Mouse (Mus musculus) CD4-positive, CD25-positive, alpha-beta regulatory T cell, adult 2 months (primary cell): ENCODE data around the gene Gtf2h4.

Experiments
- DNase-seq: peaks from one replicate; pipeline ENCODE4 v3.0.0-alpha.2; 2012; ENCODE audit warnings: low read depth, low spot score

The Gtf2h4 gene

DNA sequence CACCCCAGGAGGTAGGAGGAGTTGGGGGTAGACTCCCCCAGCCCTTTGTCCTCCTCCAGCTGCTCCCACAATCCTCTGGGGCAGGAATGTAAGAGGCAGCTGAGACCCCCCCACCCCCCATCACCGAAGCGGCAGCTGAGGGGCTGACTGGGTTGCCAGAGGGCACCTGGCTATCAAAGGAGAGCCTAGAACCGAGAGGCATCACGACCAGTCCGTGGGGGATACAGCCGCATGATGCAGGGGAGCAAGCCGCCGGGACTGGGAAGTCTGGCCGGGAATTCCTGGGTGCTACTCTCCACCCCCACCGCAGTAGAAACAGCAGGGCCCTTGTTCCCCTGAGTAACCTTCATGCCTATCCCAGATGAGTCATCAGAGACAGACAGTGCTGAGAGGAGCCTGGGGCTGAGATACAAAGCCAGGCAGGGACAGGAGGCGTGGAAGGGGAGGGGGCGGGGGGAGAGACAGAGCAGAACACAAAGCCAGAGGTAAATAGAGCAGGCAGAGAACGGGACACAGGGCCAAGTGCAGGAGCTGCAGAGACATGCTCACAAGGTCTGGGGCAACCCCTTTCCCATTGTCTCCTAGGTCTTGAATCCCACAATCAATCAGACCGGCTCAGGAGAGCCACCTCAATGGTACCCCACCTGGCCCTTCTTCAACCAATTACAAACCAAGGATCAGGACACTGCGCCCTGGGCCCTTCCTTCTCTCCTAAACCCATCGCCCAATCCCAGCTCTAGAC lies 24.4 kb upstream of the Gtf2h4 start:
- DNase-seq = peak; percentile 26

DNA sequence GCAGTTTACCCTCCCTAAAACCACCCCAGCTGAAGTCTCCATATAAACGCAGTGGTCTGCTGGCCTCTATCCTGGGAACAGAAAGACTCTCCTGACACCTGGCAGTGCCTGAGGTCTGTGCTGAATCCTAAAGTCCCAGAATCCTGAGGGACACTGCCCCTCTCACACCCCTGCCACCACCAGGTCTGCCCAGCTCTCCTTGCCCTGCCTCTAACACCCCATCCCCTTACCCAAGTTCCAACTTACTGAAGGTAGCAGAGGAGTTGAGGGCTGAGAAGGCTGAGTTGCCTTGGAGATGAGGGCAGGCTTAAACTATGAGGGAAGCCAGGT lies 23.9 kb upstream of the Gtf2h4 start:
- DNase-seq = no peak

DNA sequence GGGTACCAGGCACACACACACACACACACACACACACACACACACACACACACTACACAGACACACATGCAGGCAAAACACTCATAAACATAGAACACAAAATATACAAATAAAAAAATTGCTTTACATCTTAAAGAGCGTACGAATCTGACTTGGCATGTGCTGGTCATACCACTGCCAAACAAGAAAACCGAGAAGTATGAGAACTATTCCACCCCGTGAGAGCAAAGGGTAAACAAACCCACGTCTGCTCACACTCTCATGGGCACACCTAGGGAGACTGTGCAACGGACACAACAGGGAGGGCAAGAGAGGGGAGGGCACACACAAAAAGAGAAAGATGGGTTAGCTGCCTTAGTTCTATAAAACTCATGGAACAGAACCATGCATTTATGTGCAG lies 23.2 kb upstream of the Gtf2h4 start:
- no peak for DNase-seq

DNA sequence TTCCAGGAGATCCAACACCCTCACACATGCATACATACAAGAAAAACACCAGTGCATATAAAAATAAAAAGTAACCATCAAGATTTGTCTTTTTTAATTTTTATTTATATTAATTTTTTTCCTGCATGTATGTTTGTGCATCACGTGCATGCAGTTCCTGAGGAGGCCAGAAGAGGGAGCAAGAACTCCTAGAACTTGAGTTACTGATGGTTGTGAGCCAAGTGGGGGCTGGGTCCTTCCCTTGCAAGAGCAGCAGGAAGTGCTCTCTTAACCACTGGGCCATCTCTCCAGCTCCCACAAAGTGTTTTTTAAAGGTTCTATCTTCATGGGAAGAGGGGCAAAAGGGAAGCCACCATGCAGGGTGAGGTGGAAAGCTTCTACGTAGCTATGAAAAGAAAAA lies 21.8 kb upstream of the Gtf2h4 start:
- peak; percentile 67 for DNase-seq

DNA sequence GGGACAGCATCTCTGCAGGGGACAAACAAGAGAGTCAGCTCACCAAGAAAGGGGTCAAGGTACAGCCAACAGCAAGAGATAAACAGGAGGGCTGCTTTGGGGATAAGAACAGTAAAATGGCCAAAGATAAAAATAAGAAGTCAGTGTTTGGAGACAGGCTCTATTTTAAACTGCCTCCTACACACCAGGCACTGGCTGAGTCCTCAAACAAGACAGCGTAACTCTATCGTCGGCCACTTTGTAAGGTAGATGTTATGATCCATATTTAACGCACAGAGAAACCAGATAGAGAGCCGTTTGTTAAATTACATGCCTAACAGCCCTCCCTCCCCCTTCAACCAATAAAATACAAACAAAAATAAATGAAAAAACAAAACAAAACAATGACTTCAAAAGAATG lies 20.4 kb upstream of the Gtf2h4 start:
- DNase-seq = no peak

DNA sequence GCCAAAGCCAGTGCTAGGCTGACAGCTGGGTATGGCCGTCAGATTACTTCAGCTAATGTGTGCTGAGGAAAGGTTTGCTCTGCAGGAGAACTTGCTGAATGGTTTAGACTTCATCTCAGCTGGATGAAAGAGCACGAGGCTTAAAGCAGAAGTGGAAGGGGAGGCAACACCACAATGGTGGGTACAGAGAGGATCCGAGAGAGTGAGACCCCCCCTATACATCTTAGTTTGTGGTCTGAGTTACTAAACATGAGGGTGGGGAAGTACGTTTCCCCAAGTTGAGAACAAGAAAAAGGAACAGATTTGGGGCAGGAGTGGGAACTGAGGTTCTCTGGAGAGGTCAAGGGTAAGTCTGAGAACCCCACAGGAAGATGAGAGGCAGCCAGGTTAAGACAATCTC lies 18.8 kb upstream of the Gtf2h4 start:
- no peak for DNase-seq

DNA sequence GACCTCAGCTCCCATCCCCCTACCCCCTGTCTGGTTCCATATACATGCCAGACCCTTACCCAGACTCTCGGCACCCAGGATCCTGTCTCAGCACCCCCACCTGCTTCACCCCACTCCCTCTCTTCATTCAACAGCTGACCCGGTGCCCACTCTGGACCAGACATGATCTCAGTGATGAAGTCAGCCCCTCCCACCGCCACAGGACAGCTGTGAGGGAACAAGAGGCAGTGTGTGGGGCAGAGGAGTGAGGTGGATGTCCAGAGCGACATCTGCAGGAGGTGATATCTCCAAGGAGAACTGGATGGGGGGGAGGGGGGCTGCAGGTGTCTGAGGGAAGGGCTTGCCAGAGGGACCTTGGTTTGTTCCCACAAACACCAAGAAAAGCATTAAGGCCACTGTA lies 18.3 kb upstream of the Gtf2h4 start:
- no peak for DNase-seq

DNA sequence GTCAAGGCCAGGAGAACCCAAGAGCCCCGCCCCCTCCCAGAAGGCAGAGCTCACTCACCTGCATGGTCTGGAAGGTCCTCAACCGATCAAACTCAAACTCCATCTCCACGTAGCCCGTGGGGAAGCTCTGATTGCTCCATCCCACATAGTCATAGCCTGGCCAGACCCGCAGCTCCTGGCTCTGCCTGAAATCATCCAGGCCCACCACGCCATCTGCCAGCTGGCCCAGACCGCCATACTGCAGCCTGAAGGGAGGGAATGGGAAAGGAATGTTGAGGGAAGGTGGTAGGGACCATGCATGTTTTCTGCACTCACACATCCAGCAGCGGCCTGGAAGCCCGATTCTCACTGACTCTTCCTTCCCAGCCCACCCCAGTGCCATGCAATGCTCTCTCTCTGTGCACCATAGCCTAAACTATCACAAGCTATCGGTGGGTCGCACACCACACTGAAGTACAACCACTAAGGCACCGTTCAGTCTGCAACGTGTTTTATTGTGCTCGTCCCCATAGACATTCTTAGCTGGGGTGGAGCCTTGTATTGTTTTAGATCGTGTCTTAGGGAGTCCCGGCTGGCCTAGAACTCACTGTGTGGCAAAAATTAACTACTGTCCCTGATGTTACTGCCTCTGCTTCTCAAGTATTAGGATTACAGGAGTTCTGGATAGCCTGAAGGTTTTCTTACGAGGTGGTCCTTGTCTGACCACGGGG lies 16.6 kb upstream of the Gtf2h4 start:
- DNase-seq = no peak

DNA sequence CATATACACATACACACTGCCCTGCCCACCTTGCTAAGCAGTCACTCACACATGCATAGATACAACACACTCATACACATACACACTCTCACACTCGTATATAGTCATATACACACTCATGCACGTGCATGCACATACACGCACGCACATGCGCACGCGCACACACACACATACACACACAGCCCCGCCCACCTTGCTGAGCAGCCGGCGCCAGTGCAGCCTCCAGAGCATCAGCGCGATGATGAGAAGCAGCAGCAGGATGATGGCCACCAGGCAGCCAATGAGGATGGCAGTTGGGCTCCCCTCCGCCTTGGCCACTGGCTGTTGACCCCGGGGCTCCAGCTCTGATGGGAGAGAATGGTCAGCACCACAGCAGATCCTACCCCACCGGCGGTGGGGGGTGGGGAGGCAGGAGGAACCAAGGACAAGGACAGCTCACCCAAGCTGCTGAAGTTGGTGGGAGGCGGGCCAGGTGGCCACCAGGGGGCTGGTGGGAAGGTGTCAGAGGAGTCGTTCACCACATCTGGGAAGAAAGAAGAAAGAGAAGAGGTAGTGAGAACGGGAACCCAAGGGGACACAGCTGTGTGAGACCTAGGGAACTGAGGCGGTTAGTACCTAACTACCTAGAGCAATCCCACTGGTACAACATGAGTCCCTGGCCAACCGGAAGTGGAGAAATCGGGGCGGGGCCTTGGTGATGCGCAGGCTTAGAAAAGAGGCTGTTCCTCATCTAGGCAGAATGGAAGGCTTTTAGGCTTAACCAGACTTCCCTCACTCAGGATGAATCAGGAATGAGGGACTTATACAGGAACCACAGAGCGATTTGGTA lies 15.0 kb upstream of the Gtf2h4 start:
- DNase-seq = no peak

DNA sequence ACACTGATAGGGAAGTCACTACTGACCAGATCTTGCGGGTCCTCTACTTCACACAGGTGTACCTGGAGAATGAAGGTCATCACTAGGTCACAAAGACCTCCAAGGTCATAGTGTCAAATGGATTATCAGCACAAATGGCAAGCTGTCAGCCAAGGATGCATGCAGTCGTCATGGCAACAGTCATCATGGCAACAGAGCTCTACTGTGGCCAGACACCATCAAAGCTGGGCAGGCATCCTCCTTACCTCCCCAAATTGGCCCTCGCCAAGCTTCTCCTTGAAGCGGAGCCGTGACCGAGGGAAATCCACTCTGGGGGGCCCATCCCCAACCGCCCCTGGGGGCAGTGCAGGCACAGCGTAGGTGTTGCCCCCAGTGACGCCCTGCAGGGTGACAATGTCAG lies 11.5 kb upstream of the Gtf2h4 start:
- DNase-seq = no peak

DNA sequence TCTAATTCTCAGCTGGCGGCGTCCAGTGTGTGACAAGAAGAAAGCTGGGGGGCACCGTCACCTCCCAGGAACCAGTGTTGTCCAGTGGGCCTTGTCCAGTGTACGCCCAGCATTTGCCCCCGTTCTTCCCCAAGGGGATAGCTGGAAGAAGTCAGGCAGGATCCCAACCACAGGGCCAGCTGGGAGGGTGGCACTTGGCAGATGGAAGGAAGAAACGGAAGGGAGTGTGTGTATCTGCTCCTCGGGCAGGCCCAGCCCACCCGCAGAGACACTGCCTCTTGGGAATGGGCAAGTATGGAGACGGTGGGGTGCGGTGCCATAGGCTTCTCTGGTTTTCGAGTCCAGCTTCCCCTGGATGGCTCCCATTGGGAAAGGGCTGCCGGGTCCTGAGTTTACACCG lies 8.4 kb upstream of the Gtf2h4 start:
- no peak for DNase-seq

DNA sequence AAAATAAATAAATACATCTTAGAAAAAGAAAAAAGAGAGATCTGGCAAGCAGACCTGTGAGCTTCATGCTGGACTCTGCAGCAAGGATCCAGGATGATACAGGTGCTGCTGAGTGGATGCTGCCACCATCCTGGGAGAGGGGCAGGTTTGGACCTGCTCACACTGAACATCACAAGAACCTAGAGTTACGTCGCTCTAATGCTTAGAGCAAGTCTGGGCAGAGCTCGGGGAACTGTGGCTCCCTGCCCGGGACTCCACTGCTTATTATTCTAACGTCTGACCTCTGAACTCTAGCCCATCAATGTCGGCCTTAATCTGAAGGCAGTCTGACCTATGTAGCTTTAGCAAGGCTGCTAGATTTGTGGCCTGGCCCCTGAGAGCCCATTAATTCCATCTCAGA lies 7.1 kb upstream of the Gtf2h4 start:
- DNase-seq = no peak

DNA sequence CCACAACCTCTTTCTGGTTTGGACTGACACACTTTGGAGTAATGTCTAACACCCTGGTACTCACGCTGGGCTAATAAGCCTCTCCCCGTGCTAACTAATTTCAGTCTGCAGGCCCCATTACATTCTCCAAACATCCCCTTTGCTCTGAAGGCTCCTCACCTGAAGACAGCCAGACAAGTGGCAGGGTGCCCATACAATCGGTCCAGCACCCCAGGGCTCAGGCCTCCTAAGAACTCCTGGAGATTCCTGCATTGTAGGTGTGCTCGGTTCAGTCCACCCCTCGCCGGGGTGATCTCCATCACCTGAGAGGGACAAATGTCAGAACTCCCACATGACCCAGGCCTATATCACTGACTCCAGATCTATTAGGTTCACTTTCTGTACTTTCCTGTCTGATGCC lies 1.0 kb downstream of the Gtf2h4 start:
- no peak for DNase-seq

DNA sequence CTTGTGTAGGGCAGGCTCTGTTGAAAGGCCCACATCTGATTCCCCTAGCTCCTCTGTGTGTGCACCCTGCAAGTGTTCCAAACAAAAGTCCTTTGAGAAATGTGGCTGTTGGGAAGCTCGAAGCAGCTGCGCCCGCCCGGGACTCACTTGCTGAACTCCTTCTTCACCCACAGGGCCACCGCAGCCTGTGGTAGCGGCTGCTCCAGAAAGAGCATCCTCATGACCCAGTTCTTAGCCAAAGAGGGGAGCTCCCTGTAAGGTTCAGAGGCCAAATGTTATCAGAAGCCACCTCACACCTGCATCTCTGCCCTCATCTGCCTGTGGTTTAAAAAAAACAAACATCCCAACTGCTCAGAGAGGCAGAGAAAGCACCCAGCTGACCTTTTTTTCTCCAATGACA lies 1.7 kb downstream of the Gtf2h4 start:
- no peak for DNase-seq

DNA sequence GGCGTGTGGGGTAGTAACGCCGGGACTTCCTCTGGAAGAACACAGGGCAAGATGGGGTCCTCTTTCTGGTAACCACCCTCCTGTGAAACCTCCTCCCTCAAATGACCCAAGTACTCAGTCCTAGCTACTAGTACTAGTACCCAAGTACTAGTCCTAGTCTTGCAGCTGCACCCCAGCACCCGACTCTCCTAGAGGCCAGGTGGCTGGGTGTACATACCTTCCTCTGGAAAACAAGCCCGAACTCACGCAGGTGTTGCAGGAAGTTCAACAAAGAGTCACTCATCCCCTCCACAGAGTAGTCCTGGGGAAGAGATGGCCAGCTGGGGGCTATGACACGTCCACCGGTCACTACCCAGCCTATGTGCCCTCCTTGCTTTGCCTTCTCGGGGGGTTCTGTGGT lies 3.8 kb downstream of the Gtf2h4 start:
- DNase-seq = no peak

DNA sequence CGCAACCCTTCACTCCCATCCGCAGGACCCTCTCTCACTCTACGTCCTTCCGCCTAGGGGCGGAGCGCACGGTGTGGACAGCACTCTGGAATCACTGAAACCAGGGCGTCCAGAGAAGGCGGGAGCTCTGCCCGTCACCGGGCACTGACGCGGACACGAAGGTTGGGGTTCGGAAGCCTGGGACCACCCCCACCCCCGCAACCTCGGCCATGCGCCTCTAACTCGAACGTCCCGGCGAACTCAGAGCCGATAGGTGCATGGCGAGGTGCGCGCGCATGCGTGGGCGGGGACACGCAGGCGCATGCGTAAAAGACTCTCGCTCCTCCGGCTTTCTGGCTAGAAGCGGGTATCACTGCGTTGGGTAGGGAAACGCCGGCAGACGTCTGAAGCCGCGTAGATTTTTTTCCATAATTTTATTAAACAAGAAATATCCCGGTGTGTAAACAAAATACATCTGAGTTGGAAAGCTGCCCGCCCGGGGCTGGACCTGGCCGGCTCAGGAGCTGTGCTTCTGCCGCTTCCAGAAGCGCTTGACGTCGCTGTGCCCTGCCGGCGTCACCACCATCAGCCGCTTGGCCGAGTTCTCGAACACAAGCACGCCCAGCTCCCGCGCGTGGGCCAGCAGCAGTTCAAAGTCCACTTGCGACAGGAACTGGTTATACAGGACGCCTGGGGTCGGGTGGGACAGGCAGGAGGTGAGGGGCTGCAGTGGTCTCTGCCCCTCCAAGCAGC lies 6.0 kb downstream of the Gtf2h4 start, which contains the start of gene Vars2:
Gene Vars2, minus strand, starts transcription at position 259 of the 732 bp plus-strand sequence.
- peak; percentile 98 for DNase-seq

DNA sequence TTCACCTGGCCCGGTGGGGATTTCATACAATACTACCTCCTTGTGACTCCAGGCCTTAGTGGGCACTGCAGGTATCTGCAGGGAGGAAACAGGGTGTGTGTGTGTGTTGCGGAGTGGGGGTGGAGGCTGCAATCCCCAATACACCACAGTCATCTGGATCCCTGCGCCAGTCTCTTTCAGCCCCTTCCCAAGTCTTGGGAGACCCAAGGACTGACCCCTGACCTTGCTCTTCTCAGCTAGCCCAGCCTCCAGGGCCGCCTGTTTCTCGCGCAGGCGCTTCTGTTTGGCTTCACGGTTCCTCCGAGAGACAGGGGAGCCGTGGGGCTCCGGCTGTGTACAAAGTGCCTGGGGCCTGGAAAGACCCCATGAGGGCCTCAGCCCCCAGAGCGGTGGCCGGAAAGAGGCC lies 6.7 kb downstream of the Gtf2h4 start:
- peak; percentile 39 for DNase-seq

DNA sequence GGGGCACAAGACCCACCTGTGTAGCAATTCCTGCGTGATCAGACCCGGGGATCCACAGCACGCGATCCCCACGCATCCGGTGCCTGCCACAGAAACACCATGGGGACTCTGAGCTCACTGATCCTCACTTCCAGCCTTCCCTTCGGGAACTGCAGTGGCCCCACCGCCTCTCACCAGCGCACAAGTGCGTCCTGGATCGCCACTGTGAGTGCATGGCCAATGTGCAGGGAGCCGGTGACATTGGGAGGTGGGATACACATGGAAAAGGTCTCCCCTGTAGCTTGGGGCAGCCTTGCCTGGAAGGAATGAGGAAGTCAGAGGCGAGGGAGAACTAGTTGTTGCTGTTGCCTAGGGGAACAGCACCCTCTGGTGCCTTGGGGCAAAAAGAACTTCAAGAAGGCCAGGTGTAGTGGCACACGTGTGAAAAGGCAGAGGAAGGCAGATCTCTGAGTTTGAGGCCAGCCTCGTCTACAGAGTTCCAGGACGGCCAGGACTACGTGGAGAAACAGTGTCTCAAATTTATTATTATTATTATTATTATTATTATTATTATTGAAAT lies 7.5 kb downstream of the Gtf2h4 start:
- peak; percentile 56 for DNase-seq

DNA sequence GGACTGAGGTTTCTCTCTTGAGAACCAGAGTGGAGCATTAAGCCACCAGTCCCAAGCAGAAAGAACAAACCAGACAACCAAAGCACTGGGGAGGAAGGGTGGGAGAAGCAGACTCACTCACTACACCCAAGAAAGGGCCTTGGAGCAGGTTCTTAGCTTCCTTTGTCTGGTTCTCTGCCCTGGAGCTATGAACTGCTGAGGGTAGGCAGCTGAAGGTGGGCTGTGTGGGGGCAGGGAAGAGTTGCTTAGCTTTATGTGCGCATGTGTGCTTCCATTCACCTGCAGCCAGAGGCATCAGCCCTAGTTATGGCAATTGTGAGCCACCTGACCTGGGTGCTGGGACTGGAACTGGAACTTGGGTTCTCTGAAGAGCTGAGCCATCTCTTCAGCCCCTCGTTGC lies 20.5 kb downstream of the Gtf2h4 start:
- DNase-seq = no peak

DNA sequence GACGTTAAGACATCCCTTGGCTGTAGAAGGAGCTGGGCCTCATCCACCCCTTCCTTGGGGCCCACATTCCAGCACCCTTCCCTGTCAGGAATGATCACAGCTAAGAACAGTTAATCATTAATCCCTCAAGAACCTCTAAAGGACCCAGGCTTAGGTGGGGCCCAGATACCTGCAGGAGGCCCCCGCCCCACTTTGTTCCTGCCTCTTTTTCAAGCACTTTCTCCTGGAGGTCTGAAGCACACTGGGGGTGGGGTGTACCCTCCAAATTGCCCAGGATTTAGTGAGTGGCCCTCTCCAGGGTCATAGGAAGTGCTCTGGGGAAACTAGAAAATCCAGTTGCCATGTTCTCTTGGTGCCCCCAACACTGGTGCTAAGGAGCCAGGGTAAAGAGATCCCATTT lies 24.1 kb downstream of the Gtf2h4 start:
- no peak for DNase-seq

DNA sequence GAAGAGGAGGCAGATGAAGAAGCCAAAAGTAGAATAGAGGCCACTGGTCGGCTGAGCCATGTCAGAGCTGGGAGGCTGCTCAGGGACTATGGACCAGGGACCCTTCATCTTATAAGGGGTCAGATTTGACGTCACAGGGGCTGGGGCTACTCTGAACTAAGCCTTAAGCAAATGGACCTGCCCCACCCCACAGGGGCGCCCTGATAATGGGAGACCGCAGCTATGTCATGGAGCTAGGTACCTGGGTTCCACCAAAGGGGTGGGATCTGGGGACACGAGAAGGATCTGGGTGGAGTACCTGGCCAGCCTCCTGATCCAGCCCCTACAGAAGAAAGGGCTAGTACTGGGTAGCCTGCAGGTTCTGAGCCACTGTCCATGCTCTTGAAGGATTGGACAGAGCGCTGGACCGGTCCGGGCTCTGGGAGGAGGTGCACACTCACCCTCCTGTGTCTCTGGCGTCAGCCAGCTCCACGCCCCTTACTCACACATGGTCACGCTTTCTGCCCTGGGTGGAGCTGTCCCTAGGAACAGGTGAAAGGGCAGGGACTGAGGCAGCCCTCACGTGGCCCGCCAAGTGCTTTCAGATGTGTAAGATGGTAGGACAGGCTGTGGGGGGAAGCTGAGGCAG lies 29.8 kb downstream of the Gtf2h4 start, which contains the start of gene Mucl3:
Gene Mucl3, minus strand, starts transcription at position 87 of the 628 bp plus-strand sequence.
- DNase-seq = no peak
